Mouse (Mus musculus): Measurements from ENCODE around the gene Rrm1. TPM values are rescaled to one million over a fixed set of nuclear protein-coding genes. Genes with fewer than 3 reads are reported as not detected.

Gene Rrm1
- polyA plus RNA-seq, 1 experiment: not detected

DNA sequence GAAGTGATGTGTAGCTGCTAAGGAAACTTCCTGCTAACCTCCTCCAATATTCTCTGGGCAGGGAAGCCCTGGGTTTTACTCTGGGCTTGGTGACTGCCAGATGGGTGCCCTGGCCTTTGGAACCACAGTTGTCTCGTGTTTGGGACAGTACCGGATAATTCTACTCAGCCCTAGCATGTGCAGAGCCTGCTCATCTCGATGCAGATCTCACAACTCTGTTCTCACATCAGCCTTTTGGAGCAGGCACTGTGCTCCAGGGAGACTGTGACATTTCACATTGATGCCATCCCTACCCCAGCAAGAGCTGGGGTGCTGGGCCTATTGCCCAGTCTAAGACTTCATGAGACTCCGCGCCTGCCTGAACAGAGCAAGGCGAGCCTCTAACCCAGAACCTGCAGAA lies 67.2 kb downstream of the Rrm1 start:
- TF ChIP-seq CTCF (IDR thresholded peaks at IDR 0.05; ENCODE audit: insufficient read depth, low read depth, low read length) (no peak), POLR2A (IDR thresholded peaks at IDR 0.05; ENCODE audit: insufficient read depth, low read depth, low read length) (no peak)
- WGBS: 93% methylated on average over 6 of the region's 6 CpGs
- peaks cover 4% of the 10 kb centered on the region for H3K4me1 ChIP-seq (ENCODE audit: control insufficient read depth, insufficient read depth, low read length)
- H3K4me3 ChIP-seq (ENCODE audit: insufficient read depth, low read depth, low read length): no peak overlapping the region
- H3K27ac ChIP-seq (ENCODE audit: insufficient read depth, low read depth, low read length): no peak overlapping the region

DNA sequence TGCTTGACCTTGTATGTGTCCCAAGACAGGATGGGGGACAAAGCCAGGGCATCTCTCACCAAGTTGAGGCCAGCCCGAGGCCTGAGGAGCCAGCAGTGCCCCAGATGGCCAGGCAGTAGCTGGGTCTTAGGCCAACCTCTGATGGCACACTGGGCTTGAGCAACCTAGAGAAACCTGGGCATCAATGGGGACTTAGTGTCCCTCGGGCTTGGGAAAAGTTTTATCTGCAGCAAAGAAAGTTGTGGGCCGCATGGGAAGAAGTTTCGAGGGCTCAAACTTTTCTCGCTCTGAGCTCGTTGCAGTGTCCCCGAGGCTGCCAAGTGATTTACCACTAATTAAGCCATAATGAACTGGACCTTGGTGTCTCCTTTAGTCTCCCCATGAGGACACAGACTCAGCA lies 68.2 kb downstream of the Rrm1 start:
- no peak overlapping the region for H3K4me3 ChIP-seq (ENCODE audit: insufficient read depth, low read depth, low read length)
- TF ChIP-seq POLR2A (IDR thresholded peaks at IDR 0.05; ENCODE audit: insufficient read depth, low read depth, low read length) (no peak), CTCF (IDR thresholded peaks at IDR 0.05; ENCODE audit: insufficient read depth, low read depth, low read length) (no peak)
- H3K4me1 ChIP-seq (ENCODE audit: control insufficient read depth, insufficient read depth, low read length): peaks cover 4% of the 10 kb centered on the region
- 74% methylated on average over 7 of the region's 7 CpGs for WGBS
- H3K27ac ChIP-seq (ENCODE audit: insufficient read depth, low read depth, low read length): no peak overlapping the region

DNA sequence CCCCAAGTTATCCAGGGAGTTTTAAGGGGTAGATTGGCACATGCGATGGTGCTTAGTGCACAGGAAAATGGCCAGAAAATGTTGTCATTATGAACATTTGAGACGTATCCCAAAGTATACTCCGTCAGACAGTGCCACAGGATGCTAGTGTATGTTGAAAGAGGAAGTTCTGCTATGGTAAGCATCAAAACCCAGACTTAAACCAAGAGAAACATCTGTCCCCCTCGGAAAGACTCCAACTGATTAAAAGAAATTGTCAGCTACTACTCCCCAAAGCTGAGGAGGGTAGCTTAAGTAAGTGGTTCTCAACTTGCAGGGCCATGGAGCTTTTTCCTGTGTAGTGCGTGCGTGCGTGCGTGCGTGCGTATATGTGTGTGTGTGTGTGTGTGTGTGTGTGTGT lies 70.4 kb downstream of the Rrm1 start:
- 95% methylated on average over 10 of the region's 10 CpGs for WGBS
- H3K4me1 ChIP-seq (ENCODE audit: control insufficient read depth, insufficient read depth, low read length): peaks cover 4% of the 10 kb centered on the region
- no peak overlapping the region for H3K4me3 ChIP-seq (ENCODE audit: insufficient read depth, low read depth, low read length)
- no peak overlapping the region for H3K27ac ChIP-seq (ENCODE audit: insufficient read depth, low read depth, low read length)
- TF ChIP-seq POLR2A (IDR thresholded peaks at IDR 0.05; ENCODE audit: insufficient read depth, low read depth, low read length) (no peak), CTCF (IDR thresholded peaks at IDR 0.05; ENCODE audit: insufficient read depth, low read depth, low read length) (no peak)

DNA sequence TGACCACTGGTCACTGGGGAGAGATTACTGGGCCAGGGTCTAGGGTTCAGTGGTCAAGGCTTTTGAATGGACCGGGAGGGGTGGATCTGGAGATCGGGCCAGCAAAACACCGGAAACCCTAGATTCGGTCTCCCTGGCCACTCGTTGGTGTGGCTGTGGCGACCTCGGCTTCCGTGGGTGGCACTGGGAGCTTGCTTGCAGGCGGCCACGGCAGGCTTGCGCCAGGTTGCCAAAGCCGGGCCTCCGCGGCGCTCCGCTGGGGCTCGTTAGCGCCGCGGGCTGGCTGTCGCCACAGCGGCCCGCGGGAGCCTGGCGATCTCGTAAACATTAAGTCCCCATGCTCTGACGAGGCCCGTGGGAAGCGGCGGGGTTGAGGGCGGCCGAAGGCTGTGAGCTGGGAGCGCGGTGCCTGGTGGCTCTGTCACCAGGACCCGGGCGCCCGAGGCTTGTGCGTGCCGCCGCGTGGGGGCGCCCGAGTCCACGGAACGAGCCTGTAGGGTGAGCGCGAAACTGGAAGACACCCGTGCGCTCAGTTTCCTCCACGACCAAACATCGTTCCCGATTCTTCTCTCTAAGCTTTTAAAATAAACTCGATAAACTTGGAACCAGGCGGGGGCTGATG lies 71.4 kb downstream of the Rrm1 start:
- peaks cover 4% of the 10 kb centered on the region for H3K4me1 ChIP-seq (ENCODE audit: control insufficient read depth, insufficient read depth, low read length)
- no peak overlapping the region for H3K27ac ChIP-seq (ENCODE audit: insufficient read depth, low read depth, low read length)
- peak; percentile 85; the same call in 1 of the 2 replicates for TF ChIP-seq CTCF (IDR thresholded peaks at IDR 0.05; ENCODE audit: insufficient read depth, low read depth, low read length)
- TF ChIP-seq POLR2A (IDR thresholded peaks at IDR 0.05; ENCODE audit: insufficient read depth, low read depth, low read length): no peak
- under 1% methylated on average over 54 of the region's 54 CpGs for WGBS
- H3K4me3 ChIP-seq (ENCODE audit: insufficient read depth, low read depth, low read length): peak overlapping the region; percentile 60

DNA sequence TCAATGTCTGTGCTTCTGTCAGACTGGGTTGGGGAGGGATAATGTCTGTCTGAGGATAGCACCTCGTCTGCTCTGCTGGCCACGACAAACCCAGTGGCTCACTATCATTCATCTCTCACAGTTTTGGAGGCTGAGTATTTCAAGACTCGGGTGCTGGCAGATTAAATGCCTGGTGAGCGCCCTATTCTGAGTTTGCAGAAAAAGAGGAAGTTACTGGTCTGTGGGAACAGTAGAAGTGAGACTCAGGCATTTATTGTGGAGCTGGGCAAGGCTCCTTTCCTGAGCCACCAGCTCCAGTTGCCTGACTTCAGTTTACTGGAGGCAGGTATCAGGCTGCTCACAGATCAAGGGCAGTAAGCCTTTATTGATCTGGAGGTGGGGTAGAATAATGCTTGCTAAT lies 72.6 kb downstream of the Rrm1 start:
- TF ChIP-seq POLR2A (IDR thresholded peaks at IDR 0.05; ENCODE audit: insufficient read depth, low read depth, low read length) (no peak), CTCF (IDR thresholded peaks at IDR 0.05; ENCODE audit: insufficient read depth, low read depth, low read length) (no peak)
- Histone ChIP-seq H3K27ac (ENCODE audit: insufficient read depth, low read depth, low read length) (no peak overlapping the region), H3K4me1 (ENCODE audit: control insufficient read depth, insufficient read depth, low read length) (peaks cover 4% of the 10 kb centered on the region), H3K4me3 (ENCODE audit: insufficient read depth, low read depth, low read length) (no peak overlapping the region)
- WGBS: 83% methylated on average over 4 of the region's 4 CpGs

DNA sequence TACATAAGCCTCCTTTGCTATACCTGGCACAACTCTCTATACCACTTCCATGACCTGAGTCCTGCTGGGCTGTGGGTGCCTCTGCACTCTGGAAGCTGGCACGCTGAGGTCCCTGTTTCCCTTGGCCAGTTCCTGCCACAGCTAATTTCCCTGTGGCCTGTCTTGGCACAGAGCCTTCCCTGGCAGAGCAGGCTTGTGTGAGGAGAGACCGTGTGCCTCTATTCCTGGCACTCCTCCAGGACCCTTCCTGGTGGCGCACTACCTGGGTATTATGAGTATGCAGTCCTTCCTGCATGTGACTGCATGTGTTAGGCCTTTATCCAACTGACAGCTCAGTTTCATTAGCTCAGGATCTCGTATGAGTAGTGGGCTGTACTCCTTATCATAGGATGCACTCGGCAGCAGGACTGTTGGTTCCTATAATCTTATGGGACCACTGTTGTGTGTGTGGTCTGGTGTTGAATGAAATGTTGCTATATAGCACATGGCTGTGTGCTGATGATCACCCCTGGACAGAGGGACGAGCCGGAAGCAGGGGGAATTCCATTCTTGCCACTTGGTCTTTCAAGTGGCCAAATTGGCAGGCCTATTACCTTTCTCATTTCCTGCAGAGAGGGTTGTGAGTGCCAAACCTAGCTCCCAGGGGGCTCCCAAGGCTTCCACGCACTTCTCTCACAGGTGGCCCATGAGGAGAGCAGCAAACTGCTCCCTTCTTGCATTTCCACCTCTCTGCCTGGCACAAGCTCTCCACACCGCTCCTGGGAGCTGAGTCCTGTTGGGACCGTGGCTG lies 75.0 kb downstream of the Rrm1 start:
- 47% methylated on average over 10 of the region's 10 CpGs for WGBS
- peaks cover 4% of the 10 kb centered on the region for H3K4me1 ChIP-seq (ENCODE audit: control insufficient read depth, insufficient read depth, low read length)
- no peak for TF ChIP-seq POLR2A (IDR thresholded peaks at IDR 0.05; ENCODE audit: insufficient read depth, low read depth, low read length)
- TF ChIP-seq CTCF (IDR thresholded peaks at IDR 0.05; ENCODE audit: insufficient read depth, low read depth, low read length): no peak
- no peak overlapping the region for H3K27ac ChIP-seq (ENCODE audit: insufficient read depth, low read depth, low read length)
- no peak overlapping the region for H3K4me3 ChIP-seq (ENCODE audit: insufficient read depth, low read depth, low read length)

DNA sequence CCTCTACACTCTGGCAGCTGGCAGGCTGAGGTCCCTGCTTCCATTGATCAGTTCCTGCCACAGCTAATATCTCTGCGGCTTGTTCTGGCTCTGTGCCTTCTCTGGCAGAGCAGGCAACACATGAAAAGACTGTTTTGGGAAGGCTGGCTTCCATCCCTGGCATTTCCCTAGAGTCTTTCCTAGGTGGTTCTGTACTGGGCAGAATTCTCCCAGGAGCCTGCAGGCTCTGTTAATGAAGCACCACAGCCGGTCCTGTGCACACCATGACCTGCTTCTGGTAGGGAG lies 75.5 kb downstream of the Rrm1 start:
- no peak overlapping the region for H3K4me3 ChIP-seq (ENCODE audit: insufficient read depth, low read depth, low read length)
- no peak overlapping the region for H3K27ac ChIP-seq (ENCODE audit: insufficient read depth, low read depth, low read length)
- peaks cover 4% of the 10 kb centered on the region for H3K4me1 ChIP-seq (ENCODE audit: control insufficient read depth, insufficient read depth, low read length)
- TF ChIP-seq POLR2A (IDR thresholded peaks at IDR 0.05; ENCODE audit: insufficient read depth, low read depth, low read length): no peak
- TF ChIP-seq CTCF (IDR thresholded peaks at IDR 0.05; ENCODE audit: insufficient read depth, low read depth, low read length): no peak
- 27% methylated on average over 2 of the region's 2 CpGs for WGBS

Other genes starting within 250 kb of the Rrm1 start
- gene Nup98, start 231.5 kb upstream of the Rrm1 start, polyA plus RNA-seq (2012; ENCODE audit: insufficient read depth, insufficient read length, low replicate concordance, missing spikeins): not detected in 2 replicates
- not detected in 2 replicates for gene Pgap2, start 231.5 kb upstream of the Rrm1 start, polyA plus RNA-seq (2012; ENCODE audit: insufficient read depth, insufficient read length, low replicate concordance, missing spikeins)
- gene Rhog, start 185.6 kb upstream of the Rrm1 start, polyA plus RNA-seq (2012; ENCODE audit: insufficient read depth, insufficient read length, low replicate concordance, missing spikeins): not detected in 2 replicates
- not detected in 2 replicates for gene Stim1, start 173.9 kb upstream of the Rrm1 start, polyA plus RNA-seq (2012; ENCODE audit: insufficient read depth, insufficient read length, low replicate concordance, missing spikeins)
- not detected in 2 replicates for gene Olfr543, start 40.0 kb downstream of the Rrm1 start, polyA plus RNA-seq (2012; ENCODE audit: insufficient read depth, insufficient read length, low replicate concordance, missing spikeins)
- gene Olfr544, start 46.6 kb downstream of the Rrm1 start, polyA plus RNA-seq (2012; ENCODE audit: insufficient read depth, insufficient read length, low replicate concordance, missing spikeins): not detected in 2 replicates
- gene Olfr545, start 57.9 kb downstream of the Rrm1 start, polyA plus RNA-seq (2012; ENCODE audit: insufficient read depth, insufficient read length, low replicate concordance, missing spikeins): not detected in 2 replicates
- gene Olfr547, start 93.1 kb downstream of the Rrm1 start, polyA plus RNA-seq (2012; ENCODE audit: insufficient read depth, insufficient read length, low replicate concordance, missing spikeins): not detected in 2 replicates
- gene Olfr548-ps1, start 99.2 kb downstream of the Rrm1 start, polyA plus RNA-seq (2012; ENCODE audit: insufficient read depth, insufficient read length, low replicate concordance, missing spikeins): not detected in 2 replicates
- not detected in 2 replicates for gene Olfr549, start 108.2 kb downstream of the Rrm1 start, polyA plus RNA-seq (2012; ENCODE audit: insufficient read depth, insufficient read length, low replicate concordance, missing spikeins)
- gene Trim21, start 123.8 kb downstream of the Rrm1 start, polyA plus RNA-seq (2012; ENCODE audit: insufficient read depth, insufficient read length, low replicate concordance, missing spikeins): not detected in 2 replicates
- not detected in 2 replicates for gene Olfr550, start 129.7 kb downstream of the Rrm1 start, polyA plus RNA-seq (2012; ENCODE audit: insufficient read depth, insufficient read length, low replicate concordance, missing spikeins)
- not detected in 2 replicates for gene Olfr551, start 150.2 kb downstream of the Rrm1 start, polyA plus RNA-seq (2012; ENCODE audit: insufficient read depth, insufficient read length, low replicate concordance, missing spikeins)
- gene Olfr552, start 156.1 kb downstream of the Rrm1 start, polyA plus RNA-seq (2012; ENCODE audit: insufficient read depth, insufficient read length, low replicate concordance, missing spikeins): not detected in 2 replicates
- gene Olfr553, start 176.5 kb downstream of the Rrm1 start, polyA plus RNA-seq (2012; ENCODE audit: insufficient read depth, insufficient read length, low replicate concordance, missing spikeins): not detected in 2 replicates
- not detected in 2 replicates for gene Olfr554, start 196.7 kb downstream of the Rrm1 start, polyA plus RNA-seq (2012; ENCODE audit: insufficient read depth, insufficient read length, low replicate concordance, missing spikeins)
- not detected in 2 replicates for gene Olfr555, start 217.1 kb downstream of the Rrm1 start, polyA plus RNA-seq (2012; ENCODE audit: insufficient read depth, insufficient read length, low replicate concordance, missing spikeins)
- not detected in 2 replicates for gene Olfr556, start 223.2 kb downstream of the Rrm1 start, polyA plus RNA-seq (2012; ENCODE audit: insufficient read depth, insufficient read length, low replicate concordance, missing spikeins)
- not detected in 2 replicates for gene Trim68, start 245.6 kb downstream of the Rrm1 start, polyA plus RNA-seq (2012; ENCODE audit: insufficient read depth, insufficient read length, low replicate concordance, missing spikeins)

Measured in olfactory bulb, adult 2 months (tissue).